ENCODE assay signal across 8 mouse cellular contexts in genomic region chr1:65112807-65113196, GRCm38 (mm10). TPM values are rescaled to one million over a fixed set of nuclear protein-coding genes. Genes with fewer than 3 reads are reported as not detected.
DNase-seq lines count a peak whose midpoint lies in the region; ATAC-seq and TF ChIP-seq lines count a peak whose summit lies in the region.

No protein-coding gene starts in this region.

- no peak overlapping the region for H3K27ac ChIP-seq in limb, embryonic 12.5 days
- no peak overlapping the region for H3K27ac ChIP-seq in limb, embryonic 10.5 days
- 0 out of 2 replicates have a peak overlapping the region, but pooled peaks have one; percentile 12 for H3K27ac ChIP-seq in heart, embryonic 13.5 days (replicated peaks)
- H3K27ac ChIP-seq in midbrain, postnatal 0 days (ENCODE audit: low read depth, low read length): no peak overlapping the region

- ATAC-seq in limb, embryonic 12.5 days (ENCODE audit: insufficient number of reproducible peaks, insufficient read depth, low FRiP score, low TSS enrichment, low read depth): no peak; the same call in 1 of the 2 replicates
- no peak for ATAC-seq in heart, embryonic 13.5 days (ENCODE audit: extremely low read depth, insufficient number of reproducible peaks, low FRiP score, low TSS enrichment)
- ATAC-seq in midbrain, postnatal 0 days (ENCODE audit: low FRiP score): no peak
- ATAC-seq in inflammation-experienced regulatory T-cells, adult 6 months: no peak

- H3K36me3 ChIP-seq in limb, embryonic 12.5 days: no peaks in the 10 kb centered on the region
- H3K36me3 ChIP-seq in limb, embryonic 10.5 days: no peaks in the 10 kb centered on the region
- H3K36me3 ChIP-seq in heart, embryonic 13.5 days: no peaks in the 10 kb centered on the region
- no peaks in the 10 kb centered on the region for H3K36me3 ChIP-seq in midbrain, postnatal 0 days (ENCODE audit: insufficient read depth, low read length)

- TF ChIP-seq CTCF in midbrain, postnatal 0 days (IDR thresholded peaks at IDR 0.05): no peak

- H3K4me2 ChIP-seq in limb, embryonic 12.5 days: peak overlapping the region; percentile 15; the same call in 1 of the 2 replicates
- H3K4me2 ChIP-seq in heart, embryonic 13.5 days: peak overlapping the region; percentile 57
- peak overlapping the region; percentile 28 for H3K4me2 ChIP-seq in midbrain, postnatal 0 days (ENCODE audit: low read depth, low read length, poor library complexity, severe bottlenecking)

- no peak overlapping the region for H3K4me3 ChIP-seq in limb, embryonic 12.5 days (replicated peaks)
- no peak overlapping the region for H3K4me3 ChIP-seq in limb, embryonic 10.5 days
- peak overlapping the region; percentile 33 for H3K4me3 ChIP-seq in heart, embryonic 13.5 days
- H3K4me3 ChIP-seq in midbrain, postnatal 0 days (ENCODE audit: low read depth, low read length): 0 out of 2 replicates have a peak overlapping the region, but pooled peaks have one; percentile 6

- H3K27me3 ChIP-seq in limb, embryonic 12.5 days: no peaks in the 10 kb centered on the region
- H3K27me3 ChIP-seq in limb, embryonic 10.5 days (ENCODE audit: low read depth, poor library complexity, severe bottlenecking): no peaks in the 10 kb centered on the region
- no peaks in the 10 kb centered on the region for H3K27me3 ChIP-seq in heart, embryonic 13.5 days (replicated peaks)
- H3K27me3 ChIP-seq in midbrain, postnatal 0 days (ENCODE audit: insufficient read depth, low read length): no peaks in the 10 kb centered on the region

- no peak overlapping the region for H3K9ac ChIP-seq in limb, embryonic 12.5 days (replicated peaks)
- H3K9ac ChIP-seq in heart, embryonic 13.5 days: peak overlapping the region; percentile 56
- H3K9ac ChIP-seq in midbrain, postnatal 0 days (replicated peaks; ENCODE audit: low read length, poor library complexity, severe bottlenecking): no peak overlapping the region

- WGBS in limb, embryonic 12.5 days: 69% methylated on average over 14 of the region's 14 CpGs
- WGBS in limb, embryonic 10.5 days: 61% methylated on average over 14 of the region's 14 CpGs
- 42% methylated on average over 14 of the region's 14 CpGs for WGBS in heart, embryonic 13.5 days
- 54% methylated on average over 14 of the region's 14 CpGs for WGBS in midbrain, postnatal 0 days

- DNase-seq in limb, embryonic 10.5 days (ENCODE audit: low spot score): no peak
- peak; percentile 10 to 36 for DNase-seq in kidney, postnatal 4 days
- DNase-seq in midbrain, postnatal 0 days (ENCODE audit: low spot score): no peak
- DNase-seq in cerebellum, adult 11-12 months: no peak
- no peak for DNase-seq in Muller cell, postnatal 12 days (ENCODE audit: inconsistent ontology term)

- H3K4me1 ChIP-seq in limb, embryonic 12.5 days (replicated peaks): no peaks in the 10 kb centered on the region
- H3K4me1 ChIP-seq in limb, embryonic 10.5 days: 0 out of 2 replicates have a peak, but pooled peaks cover 4% of the 10 kb centered on the region
- H3K4me1 ChIP-seq in heart, embryonic 13.5 days: no peaks in the 10 kb centered on the region
- H3K4me1 ChIP-seq in midbrain, postnatal 0 days (ENCODE audit: insufficient read depth, low read length): no peaks in the 10 kb centered on the region

- H3K9me3 ChIP-seq in limb, embryonic 12.5 days: no peaks in the 10 kb centered on the region
- H3K9me3 ChIP-seq in limb, embryonic 10.5 days (replicated peaks): no peaks in the 10 kb centered on the region
- H3K9me3 ChIP-seq in heart, embryonic 13.5 days: no peaks in the 10 kb centered on the region
- no peaks in the 10 kb centered on the region for H3K9me3 ChIP-seq in midbrain, postnatal 0 days (ENCODE audit: low read length)

RNA-seq across cellular contexts. Expression of gene Gm28845, which starts 6.6 kb away (rescaled TPM):
- 0.46 TPM in 1 of 2 replicates, not detected in the other for polyA plus RNA-seq in limb, embryonic 12.5 days (2016; fragmentation: Nextera tagmentation; extraction: Ambion mirVana)
- polyA plus RNA-seq in limb, embryonic 10.5 days (2016; fragmentation: Nextera tagmentation; extraction: Ambion mirVana): not detected in 2 replicates
- not detected in 2 replicates for polyA plus RNA-seq in heart, embryonic 13.5 days (2015; fragmentation: Nextera tagmentation; extraction: Ambion mirVana)
- total RNA-seq in midbrain, postnatal 0 days (2014; rRNA removed): 0.47 and 1.3 TPM in 2 replicates
- 1.2 and 1.6 TPM in 2 replicates for polyA plus RNA-seq in midbrain, postnatal 0 days (2015; fragmentation: Nextera tagmentation; extraction: Ambion mirVana)
- not detected for polyA plus RNA-seq in inflammation-experienced regulatory T-cells, adult 6 months (2017; shearing (Covaris generic))

RNA-seq across cellular contexts. Expression of gene Cryga, which starts 9.6 kb away (rescaled TPM):
- polyA plus RNA-seq in limb, embryonic 12.5 days (2016; fragmentation: Nextera tagmentation; extraction: Ambion mirVana): not detected in 2 replicates
- polyA plus RNA-seq in limb, embryonic 10.5 days (2016; fragmentation: Nextera tagmentation; extraction: Ambion mirVana): not detected in 2 replicates
- not detected in 2 replicates for polyA plus RNA-seq in heart, embryonic 13.5 days (2015; fragmentation: Nextera tagmentation; extraction: Ambion mirVana)
- total RNA-seq in midbrain, postnatal 0 days (2014; rRNA removed): 0.90 and 2.8 TPM in 2 replicates
- polyA plus RNA-seq in midbrain, postnatal 0 days (2015; fragmentation: Nextera tagmentation; extraction: Ambion mirVana): 0.50 and 0.95 TPM in 2 replicates
- polyA plus RNA-seq in inflammation-experienced regulatory T-cells, adult 6 months (2017; shearing (Covaris generic)): not detected

RNA-seq across cellular contexts. Expression of gene D630023F18Rik, which starts 10.2 kb away (rescaled TPM):
- polyA plus RNA-seq in limb, embryonic 12.5 days (2016; fragmentation: Nextera tagmentation; extraction: Ambion mirVana): 0.14 and 0.24 TPM in 2 replicates
- 0.35 and 0.50 TPM in 2 replicates for polyA plus RNA-seq in limb, embryonic 10.5 days (2016; fragmentation: Nextera tagmentation; extraction: Ambion mirVana)
- polyA plus RNA-seq in heart, embryonic 13.5 days (2015; fragmentation: Nextera tagmentation; extraction: Ambion mirVana): 0.16 and 0.29 TPM in 2 replicates
- 4.2 and 8.4 TPM in 2 replicates for total RNA-seq in midbrain, postnatal 0 days (2014; rRNA removed)
- 8.8 and 9.7 TPM in 2 replicates for polyA plus RNA-seq in midbrain, postnatal 0 days (2015; fragmentation: Nextera tagmentation; extraction: Ambion mirVana)
- polyA plus RNA-seq in inflammation-experienced regulatory T-cells, adult 6 months (2017; shearing (Covaris generic)): not detected

RNA-seq across cellular contexts. Expression of gene Crygb, which starts 30.7 kb away (rescaled TPM):
- polyA plus RNA-seq in limb, embryonic 12.5 days (2016; fragmentation: Nextera tagmentation; extraction: Ambion mirVana): not detected in 2 replicates
- not detected in 2 replicates for polyA plus RNA-seq in limb, embryonic 10.5 days (2016; fragmentation: Nextera tagmentation; extraction: Ambion mirVana)
- 0.83 and 1.1 TPM in 2 replicates for polyA plus RNA-seq in heart, embryonic 13.5 days (2015; fragmentation: Nextera tagmentation; extraction: Ambion mirVana)
- not detected in 2 replicates for total RNA-seq in midbrain, postnatal 0 days (2014; rRNA removed)
- polyA plus RNA-seq in midbrain, postnatal 0 days (2015; fragmentation: Nextera tagmentation; extraction: Ambion mirVana): 0.38 and 0.43 TPM in 2 replicates
- not detected for polyA plus RNA-seq in inflammation-experienced regulatory T-cells, adult 6 months (2017; shearing (Covaris generic))

RNA-seq across cellular contexts. Expression of gene Crygc, which starts 39.3 kb away (rescaled TPM):
- polyA plus RNA-seq in limb, embryonic 12.5 days (2016; fragmentation: Nextera tagmentation; extraction: Ambion mirVana): not detected in 2 replicates
- not detected in 2 replicates for polyA plus RNA-seq in limb, embryonic 10.5 days (2016; fragmentation: Nextera tagmentation; extraction: Ambion mirVana)
- not detected in 2 replicates for polyA plus RNA-seq in heart, embryonic 13.5 days (2015; fragmentation: Nextera tagmentation; extraction: Ambion mirVana)
- not detected in 2 replicates for total RNA-seq in midbrain, postnatal 0 days (2014; rRNA removed)
- polyA plus RNA-seq in midbrain, postnatal 0 days (2015; fragmentation: Nextera tagmentation; extraction: Ambion mirVana): not detected in 2 replicates
- not detected for polyA plus RNA-seq in inflammation-experienced regulatory T-cells, adult 6 months (2017; shearing (Covaris generic))

Comparison
In these comparisons a context has a peak if more than half of its experiments do, and no peak if none do; other contexts are left out.
1. H3K4me3 ChIP-seq: peak in heart, embryonic 13.5 days (single experiment) and midbrain, postnatal 0 days (single experiment); none in limb, embryonic 12.5 days (single experiment) and limb, embryonic 10.5 days (single experiment).
2. DNase-seq: peak in kidney, postnatal 4 days (2 of 2); none in limb, embryonic 10.5 days (single experiment), midbrain, postnatal 0 days (single experiment), cerebellum, adult 11-12 months (single experiment) and Muller cell, postnatal 12 days (single experiment).
3. Peak in every context shown above with its lines, with median percentiles within 50 percentile points of each other: H3K4me2 ChIP-seq.